Mouse (Mus musculus): ENCODE measurements at regions not wholly inside any gene's neighbourhood (a gene's known extent, or its start where the extent isn't known, plus 50 kb on each side); places are given as distances from the start of the nearest gene placed in this dataset.

- Histone ChIP-seq H3K4me1 (ENCODE audit: insufficient read depth) (peaks cover 5% of the 10 kb centered on the region; the same call in 1 of the 2 replicates), H3K27ac (ENCODE audit: low read depth) (no peak overlapping the region), H3K36me3 (replicated peaks; ENCODE audit: insufficient read depth, low read length) (no peaks in the 10 kb centered on the region), H3K9ac (replicated peaks) (no peak overlapping the region), H3K9me3 (ENCODE audit: low read length) (no peaks in the 10 kb centered on the region), H3K4me3 (ENCODE audit: low read depth, low read length) (no peak overlapping the region), H3K27me3 (ENCODE audit: insufficient read depth, low read length) (no peaks in the 10 kb centered on the region), H3K4me2 (ENCODE audit: low read depth, low read length) (no peak overlapping the region)
- DNase-seq (no peak), ATAC-seq (no peak)
- TF ChIP-seq CTCF (IDR thresholded peaks at IDR 0.05; ENCODE audit: low read depth), result no peak
- TF ChIP-seq EP300 (IDR thresholded peaks at IDR 0.05; ENCODE audit: low read depth), result no peak
Observed at GRCm38 (mm10) chr4:89057573-89057972, 79.3 kb upstream of the Mtap start.

GRCm38 (mm10) chr4:89057135-89057534, 79.8 kb upstream of the Mtap start:
- no peak overlapping the region for H3K4me3 ChIP-seq (ENCODE audit: low read depth, low read length)
- TF ChIP-seq EP300 (IDR thresholded peaks at IDR 0.05; ENCODE audit: low read depth) (no peak), CTCF (IDR thresholded peaks at IDR 0.05; ENCODE audit: low read depth) (no peak)
- H3K9me3 ChIP-seq (ENCODE audit: low read length), result no peaks in the 10 kb centered on the region
- WGBS (ENCODE audit: insufficient replicate concordance), result 66% methylated on average over 1 of the region's 1 CpGs
- no peak for DNase-seq
- H3K4me2 ChIP-seq (ENCODE audit: low read depth, low read length), result no peak overlapping the region
- H3K27me3 ChIP-seq (ENCODE audit: insufficient read depth, low read length), result no peaks in the 10 kb centered on the region
- no peak overlapping the region for H3K27ac ChIP-seq (ENCODE audit: low read depth)
- H3K9ac ChIP-seq (replicated peaks), result no peak overlapping the region
- ATAC-seq, result no peak
- no peaks in the 10 kb centered on the region for H3K36me3 ChIP-seq (replicated peaks; ENCODE audit: insufficient read depth, low read length)
- peaks cover 5% of the 10 kb centered on the region; the same call in 1 of the 2 replicates for H3K4me1 ChIP-seq (ENCODE audit: insufficient read depth)

- no peak overlapping the region for H3K4me2 ChIP-seq (ENCODE audit: low read depth, low read length)
- ATAC-seq (peak; percentile 33), DNase-seq (no peak)
- H3K9me3 ChIP-seq (ENCODE audit: low read length), result no peaks in the 10 kb centered on the region
- H3K27me3 ChIP-seq (ENCODE audit: insufficient read depth, low read length), result no peaks in the 10 kb centered on the region
- no peak overlapping the region for H3K4me3 ChIP-seq (ENCODE audit: low read depth, low read length)
- H3K27ac ChIP-seq (ENCODE audit: low read depth), result no peak overlapping the region
- WGBS (ENCODE audit: insufficient replicate concordance), result 55% methylated on average over 3 of the region's 3 CpGs
- no peak overlapping the region for H3K9ac ChIP-seq (replicated peaks)
- no peaks in the 10 kb centered on the region for H3K36me3 ChIP-seq (replicated peaks; ENCODE audit: insufficient read depth, low read length)
- H3K4me1 ChIP-seq (ENCODE audit: insufficient read depth), result peaks cover 5% of the 10 kb centered on the region; the same call in 1 of the 2 replicates
- TF ChIP-seq EP300 (IDR thresholded peaks at IDR 0.05; ENCODE audit: low read depth), result no peak
- TF ChIP-seq CTCF (IDR thresholded peaks at IDR 0.05; ENCODE audit: low read depth), result no peak
Observed at GRCm38 (mm10) chr4:89055969-89056368, 81.0 kb upstream of the Mtap start.

DNA sequence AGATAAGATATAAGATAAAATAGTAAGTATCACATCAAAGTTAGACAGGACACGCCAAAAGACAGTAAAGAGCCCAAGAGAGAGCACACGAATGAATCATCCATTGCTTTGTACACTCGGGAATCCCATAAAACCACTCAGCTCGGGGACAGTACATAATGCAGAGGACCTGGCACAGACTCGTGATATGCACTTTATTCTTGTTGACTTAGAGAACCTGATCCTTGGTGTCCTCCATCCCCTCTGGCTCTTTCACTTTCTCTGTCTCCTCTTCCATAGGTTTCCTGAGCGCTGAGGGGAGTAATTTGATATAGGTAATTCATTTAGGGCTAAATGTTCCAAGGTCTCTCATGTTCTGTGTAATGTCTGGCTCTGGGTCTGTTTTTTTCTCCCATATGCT, 83.3 kb upstream of the Mtap start:
- 61% methylated on average over 6 of the region's 6 CpGs for WGBS (ENCODE audit: insufficient replicate concordance)
- DNase-seq (no peak), ATAC-seq (no peak)
- Histone ChIP-seq H3K27ac (ENCODE audit: low read depth) (no peak overlapping the region), H3K4me3 (ENCODE audit: low read depth, low read length) (no peak overlapping the region), H3K9me3 (ENCODE audit: low read length) (no peaks in the 10 kb centered on the region), H3K4me2 (ENCODE audit: low read depth, low read length) (no peak overlapping the region), H3K9ac (replicated peaks) (no peak overlapping the region), H3K4me1 (ENCODE audit: insufficient read depth) (peaks cover 5% of the 10 kb centered on the region; the same call in 1 of the 2 replicates), H3K27me3 (ENCODE audit: insufficient read depth, low read length) (no peaks in the 10 kb centered on the region), H3K36me3 (replicated peaks; ENCODE audit: insufficient read depth, low read length) (no peaks in the 10 kb centered on the region)
- TF ChIP-seq EP300 (IDR thresholded peaks at IDR 0.05; ENCODE audit: low read depth), result no peak
- no peak for TF ChIP-seq CTCF (IDR thresholded peaks at IDR 0.05; ENCODE audit: low read depth)

- no peaks in the 10 kb centered on the region; the same call in 1 of the 2 replicates for H3K4me1 ChIP-seq (ENCODE audit: insufficient read depth)
- H3K4me2 ChIP-seq (ENCODE audit: low read depth, low read length), result no peak overlapping the region
- 31% methylated on average over 5 of the region's 5 CpGs for whole genome bisulfite sequencing (ENCODE audit: insufficient replicate concordance)
- no peaks in the 10 kb centered on the region for H3K36me3 ChIP-seq (replicated peaks; ENCODE audit: insufficient read depth, low read length)
- no peak overlapping the region for H3K9ac ChIP-seq (replicated peaks)
- no peak overlapping the region for H3K27ac ChIP-seq (ENCODE audit: low read depth)
- ATAC-seq, result no peak
- no peak for DNase-seq
- H3K4me3 ChIP-seq (ENCODE audit: low read depth, low read length), result no peak overlapping the region
- H3K9me3 ChIP-seq (ENCODE audit: low read length), result no peaks in the 10 kb centered on the region
- TF ChIP-seq CTCF (IDR thresholded peaks at IDR 0.05; ENCODE audit: low read depth), result no peak
- TF ChIP-seq EP300 (IDR thresholded peaks at IDR 0.05; ENCODE audit: low read depth), result 0 out of 2 replicates have a peak, but pooled peaks have one; percentile 13
- no peaks in the 10 kb centered on the region for H3K27me3 ChIP-seq (ENCODE audit: insufficient read depth, low read length)
Observed at GRCm38 (mm10) chr4:89051897-89052296, 85.0 kb upstream of the Mtap start.

GRCm38 (mm10) chr4:89050551-89051199, 86.2 kb upstream of the Mtap start:
- Histone ChIP-seq H3K4me1 (ENCODE audit: insufficient read depth) (no peaks in the 10 kb centered on the region), H3K9me3 (ENCODE audit: low read length) (no peaks in the 10 kb centered on the region), H3K27me3 (ENCODE audit: insufficient read depth, low read length) (no peaks in the 10 kb centered on the region), H3K9ac (replicated peaks) (no peak overlapping the region), H3K4me2 (ENCODE audit: low read depth, low read length) (no peak overlapping the region), H3K27ac (ENCODE audit: low read depth) (no peak overlapping the region), H3K36me3 (replicated peaks; ENCODE audit: insufficient read depth, low read length) (no peaks in the 10 kb centered on the region), H3K4me3 (ENCODE audit: low read depth, low read length) (no peak overlapping the region)
- TF ChIP-seq CTCF (IDR thresholded peaks at IDR 0.05; ENCODE audit: low read depth), result no peak
- no peak for TF ChIP-seq EP300 (IDR thresholded peaks at IDR 0.05; ENCODE audit: low read depth)
- no peak for DNase-seq
- no peak for ATAC-seq
- 65% methylated on average over 4 of the region's 4 CpGs for WGBS (ENCODE audit: insufficient replicate concordance)
